Mouse (Mus musculus) bone marrow macrophage, adult 2 months (primary cell): ENCODE measurements around the gene Cblb. TPM values are rescaled to one million over a fixed set of nuclear protein-coding genes. Genes with fewer than 3 reads are reported as not detected.

Source experiments
- H3K27ac ChIP-seq: 2 replicates; pipeline ENCODE4 v1.5.1; 2012; ENCODE audit warnings: low read depth, low read length; ENCODE audit not compliant: insufficient read depth
- H3K4me1 ChIP-seq: 2 replicates; pipeline ENCODE4 v1.6.1; 2012; ENCODE audit warnings: low read length; ENCODE audit not compliant: control insufficient read depth, insufficient read depth
- H3K4me3 ChIP-seq: 2 replicates; pipeline ENCODE4 v1.5.1; 2012; ENCODE audit warnings: mild to moderate bottlenecking, low read length, moderate library complexity; ENCODE audit not compliant: insufficient read depth
- CTCF ChIP-seq: IDR thresholded peaks from 2 replicates; pipeline ENCODE4 v1.5.1; 2012; ENCODE audit warnings: low read depth, mild to moderate bottlenecking, low read length, moderate library complexity
- POLR2A ChIP-seq: IDR thresholded peaks from 2 replicates; pipeline ENCODE4 v1.6.1; 2012; ENCODE audit warnings: mild to moderate bottlenecking, low read depth, low read length, borderline replicate concordance
- polyA plus RNA-seq: library from polyadenylated mRNA; stranded (reverse); fragments of >200 nt; gene quantifications from 2 replicates; pipeline ENCODE4 v1.2.4, GENCODE M21; 2012; ENCODE audit not compliant: missing spikeins, insufficient read depth, insufficient read length

Gene Cblb
- polyA plus RNA-seq, 1 experiment: 13.6 TPM

DNA sequence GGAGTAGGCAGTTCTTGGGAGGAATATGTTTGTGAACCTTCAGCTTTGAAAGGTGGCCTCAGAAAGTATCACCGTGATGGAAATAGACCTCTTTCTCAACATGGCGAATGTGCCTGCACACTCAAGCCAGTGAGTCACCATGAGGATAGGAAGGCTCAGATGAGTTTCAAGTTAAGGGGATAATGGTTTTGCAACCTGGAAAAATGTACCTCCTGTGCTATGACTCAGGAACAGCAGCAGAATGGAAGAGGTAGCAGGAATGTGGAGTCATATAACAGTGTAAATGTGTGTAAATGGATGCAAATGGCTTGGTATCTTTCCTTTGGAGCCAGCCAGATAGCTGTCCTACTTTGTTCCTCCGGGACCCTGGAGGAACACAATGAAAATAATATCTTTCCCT lies 148.8 kb downstream of the Cblb start:
- no peak overlapping the region for H3K4me3 ChIP-seq
- H3K27ac ChIP-seq: no peak overlapping the region
- no peaks in the 10 kb centered on the region; the same call in 1 of the 2 replicates for H3K4me1 ChIP-seq
- TF ChIP-seq CTCF (no peak), POLR2A (no peak)

DNA sequence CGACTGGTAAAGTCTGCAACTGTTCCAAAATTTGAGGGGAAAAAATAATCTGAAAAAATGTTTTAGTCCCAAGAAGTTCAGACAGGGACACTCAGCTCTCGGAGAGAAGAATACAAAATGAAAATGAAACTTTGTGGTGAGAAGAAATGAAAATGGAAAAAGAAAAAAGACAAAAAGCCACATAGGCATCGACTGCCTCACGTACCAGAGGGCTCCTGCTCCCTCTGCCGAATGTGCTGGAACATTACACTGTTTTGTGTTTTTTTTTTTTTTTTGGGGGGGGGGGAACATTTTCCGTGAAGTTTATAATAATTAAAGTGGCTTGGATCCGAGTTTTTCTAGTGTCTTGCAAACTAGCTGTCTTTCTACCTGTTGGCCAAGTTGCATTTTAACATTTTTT lies 151.0 kb downstream of the Cblb start:
- Histone ChIP-seq H3K4me1 (peaks cover 2% of the 10 kb centered on the region; the same call in 1 of the 2 replicates), H3K27ac (no peak overlapping the region), H3K4me3 (no peak overlapping the region)
- TF ChIP-seq CTCF (0 out of 2 replicates have a peak, but pooled peaks have one; percentile 25), POLR2A (no peak)

DNA sequence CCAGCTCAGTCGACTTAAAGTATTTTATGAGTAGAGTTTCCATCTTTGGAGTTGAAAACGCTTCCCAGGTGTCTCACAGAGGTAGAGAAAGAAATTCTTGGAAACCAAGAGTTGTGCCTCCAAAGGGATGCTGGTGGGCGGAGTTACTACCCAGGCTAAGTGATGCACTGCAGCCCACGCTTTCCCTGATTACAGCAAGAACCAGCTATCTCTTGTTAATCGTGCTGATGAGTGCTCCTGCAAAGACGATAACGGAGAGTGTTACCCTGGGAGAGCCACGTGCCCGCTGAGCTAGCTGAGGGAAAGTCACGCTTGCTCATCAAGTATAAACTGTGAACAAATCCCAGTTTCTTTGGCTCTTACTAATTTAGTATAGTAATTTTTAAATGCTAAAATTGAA lies 153.3 kb downstream of the Cblb start:
- peaks cover 2% of the 10 kb centered on the region; the same call in 1 of the 2 replicates for H3K4me1 ChIP-seq
- H3K27ac ChIP-seq: no peak overlapping the region
- TF ChIP-seq CTCF (no peak), POLR2A (no peak)
- H3K4me3 ChIP-seq: no peak overlapping the region

- Histone ChIP-seq H3K4me1 (peaks cover 2% of the 10 kb centered on the region; the same call in 1 of the 2 replicates), H3K4me3 (no peak overlapping the region), H3K27ac (no peak overlapping the region)
- TF ChIP-seq CTCF (no peak), POLR2A (no peak)
Measured at GRCm38 (mm10) chr16:52186731-52187130, 155.7 kb downstream of the Cblb start.

DNA sequence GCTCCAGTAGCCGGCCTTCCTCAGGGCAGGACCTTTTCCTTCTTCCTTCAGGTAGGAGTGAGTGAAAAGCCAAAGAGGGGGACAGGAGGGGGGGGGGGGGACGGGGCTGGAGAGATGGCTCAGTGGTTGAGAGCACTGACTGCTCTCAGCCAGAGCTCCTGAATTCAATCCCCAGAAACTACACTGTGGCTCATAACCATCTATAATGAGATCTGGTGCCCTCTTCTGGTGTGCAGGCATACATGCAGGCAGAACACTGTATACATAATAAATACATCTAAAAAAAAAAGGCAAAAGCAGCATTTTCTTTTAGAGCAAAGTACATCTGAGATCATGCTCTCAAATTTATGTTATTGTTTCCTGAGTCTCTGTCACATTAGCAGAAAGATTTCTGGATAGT lies 158.1 kb downstream of the Cblb start:
- Histone ChIP-seq H3K4me3 (no peak overlapping the region), H3K4me1 (peaks cover 2% of the 10 kb centered on the region; the same call in 1 of the 2 replicates), H3K27ac (no peak overlapping the region)
- no peak for TF ChIP-seq POLR2A
- TF ChIP-seq CTCF: no peak

- Histone ChIP-seq H3K27ac (no peak overlapping the region), H3K4me1 (no peaks in the 10 kb centered on the region), H3K4me3 (no peak overlapping the region)
- TF ChIP-seq CTCF (no peak), POLR2A (no peak)
Measured at GRCm38 (mm10) chr16:52190714-52191113, 159.7 kb downstream of the Cblb start.

GRCm38 (mm10) chr16:52194040-52194439 lies 163.0 kb downstream of the Cblb start:
- Histone ChIP-seq H3K4me1 (no peaks in the 10 kb centered on the region), H3K4me3 (no peak overlapping the region), H3K27ac (no peak overlapping the region)
- TF ChIP-seq POLR2A (no peak), CTCF (no peak)

DNA sequence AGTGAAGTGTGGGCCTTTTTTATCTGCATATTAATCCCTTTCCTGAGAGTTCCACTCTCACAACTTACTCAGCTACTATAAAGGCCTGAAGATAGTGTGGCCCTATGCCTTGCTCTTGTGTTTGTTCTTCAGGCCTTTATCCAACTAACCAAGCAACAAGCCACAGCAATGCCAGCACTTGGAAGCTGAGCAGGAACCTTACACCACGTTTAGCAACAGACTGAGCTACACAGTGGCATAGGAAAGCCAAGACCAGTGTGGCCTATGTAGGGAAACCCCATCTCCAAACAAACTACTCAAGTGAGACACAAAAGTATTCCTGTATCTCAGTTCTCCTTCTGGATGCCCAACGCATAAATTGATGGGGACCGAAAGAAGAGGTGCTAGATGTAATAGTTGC lies 163.8 kb downstream of the Cblb start:
- no peaks in the 10 kb centered on the region for H3K4me1 ChIP-seq
- H3K27ac ChIP-seq: no peak overlapping the region
- TF ChIP-seq POLR2A (no peak), CTCF (no peak)
- no peak overlapping the region for H3K4me3 ChIP-seq

GRCm38 (mm10) chr16:52200107-52200506 lies 169.1 kb downstream of the Cblb start:
- TF ChIP-seq POLR2A (no peak), CTCF (no peak)
- no peak overlapping the region for H3K4me3 ChIP-seq
- no peaks in the 10 kb centered on the region for H3K4me1 ChIP-seq
- no peak overlapping the region for H3K27ac ChIP-seq

GRCm38 (mm10) chr16:52210844-52211606 lies 180.0 kb downstream of the Cblb start:
- Histone ChIP-seq H3K4me3 (no peak overlapping the region), H3K27ac (no peak overlapping the region), H3K4me1 (no peaks in the 10 kb centered on the region)
- TF ChIP-seq POLR2A (no peak), CTCF (no peak)
